Mouse (Mus musculus) forebrain, embryonic 10.5 days (tissue): Measurements from ENCODE around the gene Zfp131. TPM values are rescaled to one million over a fixed set of nuclear protein-coding genes. Genes with fewer than 3 reads are reported as not detected.
A peak's percentile ranks its signal among the peaks of the same experiment; 100 is the strongest.

Source experiments
- DNase-seq: peaks from one replicate; pipeline ENCODE4 v3.0.0-alpha.2; 2017; ENCODE audit warnings: low spot score; ENCODE audit errors: extremely low spot score
- H3K27ac ChIP-seq: fragments of 300-500 bp; sonication (generic); 2 replicates; pipeline ENCODE4 v1.5.1; 2016; ENCODE audit warnings: mild to moderate bottlenecking
- H3K27me3 ChIP-seq: fragments of 300-500 bp; sonication (generic); 2 replicates; pipeline ENCODE4 v1.6.1; 2016; ENCODE audit warnings: mild to moderate bottlenecking; ENCODE audit not compliant: poor library complexity, severe bottlenecking
- H3K36me3 ChIP-seq: fragments of 300-500 bp; sonication (generic); replicated peaks from 2 replicates; pipeline ENCODE4 v1.6.1; 2016; ENCODE audit warnings: mild to moderate bottlenecking, moderate library complexity
- H3K4me1 ChIP-seq: fragments of 300-500 bp; sonication (generic); 2 replicates; pipeline ENCODE4 v1.6.1; 2016
- H3K4me3 ChIP-seq: fragments of 300-500 bp; sonication (generic); 2 replicates; pipeline ENCODE4 v1.5.1; 2016; ENCODE audit warnings: mild to moderate bottlenecking, moderate library complexity
- H3K9me3 ChIP-seq: fragments of 300-500 bp; sonication (generic); 2 replicates; pipeline ENCODE4 v1.6.1; 2016; ENCODE audit warnings: mild to moderate bottlenecking, moderate library complexity
- WGBS: fragments of 180-500 bp; shearing (Covaris S2); methylation state at CpG from one replicate; pipeline ENCODE4 v1.1.7; 2016; 5-methylcytosine and 5-hydroxymethylcytosine counted together
- polyA plus RNA-seq: library from polyadenylated mRNA; unstranded; fragments of >200 nt; fragmentation: Nextera tagmentation; extraction: Ambion mirVana; gene quantifications from 2 replicates; pipeline ENCODE4 v1.2.1, GENCODE M21; 2016

Gene Zfp131
- polyA plus RNA-seq, 1 experiment from 2014 or later, result 42.7 TPM

- H3K27ac ChIP-seq, result no peak overlapping the region
- DNase-seq, result no peak
- H3K4me1 ChIP-seq, result peaks cover 32% of the 10 kb centered on the region
- no peaks in the 10 kb centered on the region for H3K9me3 ChIP-seq
- no peaks in the 10 kb centered on the region for H3K27me3 ChIP-seq
- no peak overlapping the region for H3K4me3 ChIP-seq
- 91% methylated on average over 6 of the region's 6 CpGs for WGBS
- H3K36me3 ChIP-seq, result no peaks in the 10 kb centered on the region
Observed at GRCm38 (mm10) chr13:119742711-119743415, 47.8 kb downstream of the Zfp131 start.

- Histone ChIP-seq H3K27ac (peak overlapping the region; percentile 75), H3K27me3 (no peaks in the 10 kb centered on the region), H3K4me3 (peak overlapping the region; percentile 45), H3K36me3 (no peaks in the 10 kb centered on the region), H3K9me3 (no peaks in the 10 kb centered on the region), H3K4me1 (peaks cover 36% of the 10 kb centered on the region)
- 5% methylated on average over 19 of the region's 19 CpGs for WGBS
- peak; percentile 44 for DNase-seq
Observed at GRCm38 (mm10) chr13:119741390-119742237, 49.1 kb downstream of the Zfp131 start.

- no peak for DNase-seq
- Histone ChIP-seq H3K9me3 (no peaks in the 10 kb centered on the region), H3K36me3 (no peaks in the 10 kb centered on the region), H3K27ac (no peak overlapping the region), H3K4me3 (no peak overlapping the region), H3K4me1 (peaks cover 32% of the 10 kb centered on the region), H3K27me3 (no peaks in the 10 kb centered on the region)
- WGBS, result 50% methylated on average over 6 of the region's 6 CpGs
Observed at GRCm38 (mm10) chr13:119731448-119731847, 59.2 kb downstream of the Zfp131 start.

GRCm38 (mm10) chr13:119729406-119729805 lies 61.3 kb downstream of the Zfp131 start:
- DNase-seq, result no peak
- H3K27me3 ChIP-seq, result no peaks in the 10 kb centered on the region
- no peak overlapping the region for H3K27ac ChIP-seq
- H3K4me3 ChIP-seq, result no peak overlapping the region
- 85% methylated on average over 7 of the region's 7 CpGs for WGBS
- no peaks in the 10 kb centered on the region for H3K36me3 ChIP-seq
- no peaks in the 10 kb centered on the region for H3K9me3 ChIP-seq
- H3K4me1 ChIP-seq, result peaks cover 32% of the 10 kb centered on the region

GRCm38 (mm10) chr13:119727608-119728387 lies 62.9 kb downstream of the Zfp131 start:
- no peaks in the 10 kb centered on the region for H3K36me3 ChIP-seq
- no peak overlapping the region for H3K4me3 ChIP-seq
- 71% methylated on average over 26 of the region's 26 CpGs for WGBS
- peaks cover 32% of the 10 kb centered on the region for H3K4me1 ChIP-seq
- no peaks in the 10 kb centered on the region for H3K9me3 ChIP-seq
- no peaks in the 10 kb centered on the region for H3K27me3 ChIP-seq
- DNase-seq, result no peak
- H3K27ac ChIP-seq, result peak overlapping the region; percentile 8; the same call in 1 of the 2 replicates

DNA sequence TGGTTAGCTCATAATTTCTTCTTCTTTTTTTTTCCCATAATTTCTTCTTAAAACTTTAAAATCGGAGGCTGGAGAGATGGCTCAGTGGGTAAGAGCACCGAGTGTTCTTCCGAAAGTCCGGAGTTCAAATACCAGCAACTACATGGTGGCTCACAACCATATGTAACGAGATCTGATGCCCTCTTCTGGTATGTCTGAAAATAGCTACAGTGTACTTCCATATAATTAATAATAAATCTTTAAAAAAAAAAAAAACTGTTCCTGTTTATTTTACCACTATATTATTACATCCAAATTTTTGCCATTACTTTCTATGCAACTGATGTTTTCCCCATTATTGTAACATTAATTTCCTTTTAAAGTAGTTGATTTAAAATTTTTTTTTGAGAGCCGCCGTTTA lies 66.1 kb downstream of the Zfp131 start:
- Histone ChIP-seq H3K4me3 (no peak overlapping the region), H3K4me1 (peaks cover 10% of the 10 kb centered on the region), H3K9me3 (no peaks in the 10 kb centered on the region), H3K36me3 (no peaks in the 10 kb centered on the region), H3K27ac (no peak overlapping the region), H3K27me3 (no peaks in the 10 kb centered on the region)
- no peak for DNase-seq
- WGBS, result 91% methylated on average over 7 of the region's 7 CpGs

DNA sequence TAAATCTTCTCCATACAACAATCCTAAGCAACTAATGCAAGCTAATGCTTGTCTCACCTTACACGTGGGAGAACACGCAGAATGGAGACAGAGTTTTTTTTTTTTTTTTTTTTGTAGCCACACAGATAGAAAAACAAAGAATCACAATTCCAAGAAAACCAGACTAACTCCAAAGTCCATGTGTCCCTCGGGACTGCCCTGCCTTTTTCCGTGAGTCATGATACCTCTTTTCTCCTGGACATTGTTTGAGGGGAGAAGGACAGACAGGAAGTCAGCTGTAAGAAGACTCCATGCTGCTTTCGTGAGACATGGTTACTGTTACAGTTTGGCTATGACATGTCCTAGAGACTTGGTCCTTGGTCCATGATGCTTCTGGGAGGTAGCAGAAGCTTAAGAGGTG lies 67.3 kb downstream of the Zfp131 start:
- Histone ChIP-seq H3K9me3 (no peaks in the 10 kb centered on the region), H3K27ac (no peak overlapping the region), H3K4me1 (peaks cover 9% of the 10 kb centered on the region), H3K4me3 (no peak overlapping the region), H3K27me3 (no peaks in the 10 kb centered on the region), H3K36me3 (no peaks in the 10 kb centered on the region)
- WGBS, result 92% methylated on average over 5 of the region's 5 CpGs
- no peak for DNase-seq

DNA sequence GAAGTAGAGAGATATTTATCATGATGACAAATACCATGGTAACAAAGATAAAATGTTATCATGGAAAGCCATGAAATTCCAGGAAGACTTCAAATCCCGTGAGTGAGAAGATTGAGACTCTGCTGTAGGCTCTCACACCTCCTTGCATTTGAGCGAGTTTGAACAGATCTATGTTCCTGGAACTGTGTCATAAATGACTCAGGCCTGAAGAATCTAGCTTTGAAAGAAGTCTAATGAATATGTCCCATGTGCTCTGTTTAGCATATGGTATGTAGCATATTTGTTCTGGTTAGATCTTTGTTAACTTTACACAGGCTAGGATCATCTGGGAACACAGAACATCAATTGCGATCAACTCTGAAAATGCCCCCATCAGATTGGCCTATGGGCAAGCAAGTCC lies 68.2 kb downstream of the Zfp131 start:
- H3K4me1 ChIP-seq, result no peaks in the 10 kb centered on the region; the same call in 1 of the 2 replicates
- no peaks in the 10 kb centered on the region for H3K9me3 ChIP-seq
- DNase-seq, result no peak
- H3K4me3 ChIP-seq, result no peak overlapping the region
- H3K27me3 ChIP-seq, result no peaks in the 10 kb centered on the region
- H3K27ac ChIP-seq, result no peak overlapping the region
- 88% methylated on average over 3 of the region's 3 CpGs for WGBS
- H3K36me3 ChIP-seq, result no peaks in the 10 kb centered on the region

- H3K9me3 ChIP-seq, result no peaks in the 10 kb centered on the region
- H3K4me3 ChIP-seq, result no peak overlapping the region
- H3K4me1 ChIP-seq, result no peaks in the 10 kb centered on the region
- H3K27me3 ChIP-seq, result no peaks in the 10 kb centered on the region
- no peak for DNase-seq
- 84% methylated on average over 2 of the region's 2 CpGs for WGBS
- H3K36me3 ChIP-seq, result peaks cover 15% of the 10 kb centered on the region
- no peak overlapping the region for H3K27ac ChIP-seq
Observed at GRCm38 (mm10) chr13:119716105-119716504, 74.6 kb downstream of the Zfp131 start.

Other genes starting within 250 kb of the Zfp131 start
- gene Ccl28, start 167.1 kb downstream of the Zfp131 start, polyA plus RNA-seq, result 0.06 and 0.19 TPM in 2 replicates
- gene Hmgcs1, start 100.5 kb downstream of the Zfp131 start, polyA plus RNA-seq, result 340 and 341 TPM in 2 replicates
- gene Nim1k, start 35.0 kb downstream of the Zfp131 start, polyA plus RNA-seq, result 3.3 and 3.5 TPM in 2 replicates
- not detected in 2 replicates for gene AF067063, start 39.3 kb upstream of the Zfp131 start, polyA plus RNA-seq
- gene D13Ertd608e, start 45.1 kb upstream of the Zfp131 start, polyA plus RNA-seq, result not detected in 2 replicates
- not detected in 2 replicates for gene Tcstv1, start 103.9 kb upstream of the Zfp131 start, polyA plus RNA-seq
- gene Gm21761, start 138.4 kb upstream of the Zfp131 start, polyA plus RNA-seq, result not detected in 2 replicates
- gene B020031M17Rik, start 159.9 kb upstream of the Zfp131 start, polyA plus RNA-seq, result not detected in 2 replicates
- gene Gm36079, start 236.1 kb upstream of the Zfp131 start, polyA plus RNA-seq, result not detected in 2 replicates